Mouse (Mus musculus) kidney, adult 2 months (tissue): Measurements from ENCODE around the gene Zmym2.

ENCODE experiments used
- CTCF ChIP-seq: fragments of 200-500 bp; conservative IDR thresholded peaks from 2 replicates; pipeline ENCODE4 v1.5.1; 2011; ENCODE audit warnings: low read depth, mild to moderate bottlenecking, control low read depth, low read length, moderate library complexity, mixed read lengths; ENCODE audit not compliant: insufficient read depth, insufficient read length
- POLR2A ChIP-seq: fragments of 200-500 bp; IDR thresholded peaks from one replicate; pipeline ENCODE4 v1.6.1; 2011; ENCODE audit warnings: low read depth, low read length, control low read depth

- no peak for TF ChIP-seq CTCF
- TF ChIP-seq POLR2A = no peak
Observed at GRCm38 (mm10) chr14:56935481-56935880, 49.0 kb downstream of the Zmym2 start.
